8 mouse cellular contexts compared by ENCODE assay signal in genomic region chr17:23548615-23549014, GRCm38 (mm10). TPM values are rescaled to one million over a fixed set of nuclear protein-coding genes. Genes with fewer than 3 reads are reported as not detected.
DNase-seq lines count a peak whose midpoint lies in the region; ATAC-seq and TF ChIP-seq lines count a peak whose summit lies in the region.

No protein-coding gene starts in this region.

- no peak for TF ChIP-seq EP300 in liver, postnatal 0 days (IDR thresholded peaks at IDR 0.05; ENCODE audit: low read depth)
- TF ChIP-seq EP300 in stomach, postnatal 0 days (optimal IDR thresholded peaks at IDR 0.05): no peak

- ATAC-seq in forebrain, embryonic 14.5 days: peak; percentile 19; the same call in 1 of the 2 replicates
- ATAC-seq in liver, postnatal 0 days: no peak
- peak; percentile 6; the same call in 1 of the 2 replicates for ATAC-seq in neural tube, embryonic 13.5 days (ENCODE audit: low read depth)
- no peak for ATAC-seq in stomach, postnatal 0 days (ENCODE audit: low FRiP score, low TSS enrichment)

- TF ChIP-seq CTCF in liver, postnatal 0 days (IDR thresholded peaks at IDR 0.05; ENCODE audit: low read depth): no peak
- TF ChIP-seq CTCF in stomach, postnatal 0 days (IDR thresholded peaks at IDR 0.05; ENCODE audit: low read depth): no peak

- H3K27me3 ChIP-seq in forebrain, embryonic 14.5 days (replicated peaks; ENCODE audit: control insufficient read depth, insufficient read depth, low read length): no peaks in the 10 kb centered on the region
- H3K27me3 ChIP-seq in liver, postnatal 0 days (ENCODE audit: insufficient read depth, low read length): no peaks in the 10 kb centered on the region
- peaks cover under 1% of the 10 kb centered on the region; the same call in 1 of the 2 replicates for H3K27me3 ChIP-seq in neural tube, embryonic 13.5 days
- no peaks in the 10 kb centered on the region for H3K27me3 ChIP-seq in stomach, postnatal 0 days (ENCODE audit: control insufficient read depth, insufficient read depth, low read length)

- no peaks in the 10 kb centered on the region for H3K9me3 ChIP-seq in ES-E14 (ENCODE audit: control insufficient read depth, insufficient read depth, low read depth, low read length)
- H3K9me3 ChIP-seq in forebrain, embryonic 14.5 days (replicated peaks; ENCODE audit: control insufficient read depth, low read length): no peaks in the 10 kb centered on the region
- H3K9me3 ChIP-seq in liver, postnatal 0 days (ENCODE audit: low read length): no peaks in the 10 kb centered on the region
- H3K9me3 ChIP-seq in neural tube, embryonic 13.5 days: no peaks in the 10 kb centered on the region
- no peaks in the 10 kb centered on the region for H3K9me3 ChIP-seq in stomach, postnatal 0 days (ENCODE audit: control insufficient read depth, low read length)

- no peaks in the 10 kb centered on the region for H3K36me3 ChIP-seq in ES-E14 (ENCODE audit: control insufficient read depth, insufficient read depth, low read length, poor library complexity, severe bottlenecking)
- H3K36me3 ChIP-seq in forebrain, embryonic 14.5 days (ENCODE audit: control insufficient read depth, insufficient read depth, low read length): no peaks in the 10 kb centered on the region
- no peaks in the 10 kb centered on the region for H3K36me3 ChIP-seq in liver, postnatal 0 days (replicated peaks; ENCODE audit: insufficient read depth, low read length)
- H3K36me3 ChIP-seq in neural tube, embryonic 13.5 days: no peaks in the 10 kb centered on the region
- no peaks in the 10 kb centered on the region for H3K36me3 ChIP-seq in stomach, postnatal 0 days (ENCODE audit: control insufficient read depth, insufficient read depth, low read length)

- DNase-seq in ES-E14 (ENCODE audit: low read depth, low spot score): peak; percentile 91
- DNase-seq in cerebellum, adult 11 months: peak; percentile 83
- peak; percentile 91 for DNase-seq in forebrain, embryonic 14.5 days (ENCODE audit: low spot score)
- peak; percentile 73 to 77 for DNase-seq in heart, postnatal 14 days
- peak; percentile 87 for DNase-seq in layer of hippocampus, adult 11-12 months (ENCODE audit: low spot score)
- DNase-seq in liver, postnatal 0 days: peak; percentile 88
- DNase-seq in stomach, postnatal 0 days (ENCODE audit: low spot score): peak; percentile 77

- peak overlapping the region; percentile 74 for H3K4me2 ChIP-seq in forebrain, embryonic 14.5 days (ENCODE audit: low read length)
- peak overlapping the region; percentile 83 for H3K4me2 ChIP-seq in liver, postnatal 0 days (ENCODE audit: low read depth, low read length)
- peak overlapping the region; percentile 68 for H3K4me2 ChIP-seq in neural tube, embryonic 13.5 days
- peak overlapping the region; percentile 77 for H3K4me2 ChIP-seq in stomach, postnatal 0 days (replicated peaks; ENCODE audit: low read depth)

- peaks cover 0 to 16% of the 10 kb centered on the region in 2 experiments; a peak in 3 of 4 replicates for H3K4me1 ChIP-seq in ES-E14 (ENCODE audit: control insufficient read depth in 2 of 2, insufficient read depth in 2 of 2, low read length in 2 of 2, poor library complexity in 1 of 2)
- peaks cover 4% of the 10 kb centered on the region; the same call in 1 of the 2 replicates for H3K4me1 ChIP-seq in forebrain, embryonic 14.5 days (ENCODE audit: control insufficient read depth, insufficient read depth, low read length)
- peaks cover 27% of the 10 kb centered on the region for H3K4me1 ChIP-seq in liver, postnatal 0 days (ENCODE audit: insufficient read depth)
- peaks cover 19% of the 10 kb centered on the region for H3K4me1 ChIP-seq in neural tube, embryonic 13.5 days (replicated peaks)
- H3K4me1 ChIP-seq in stomach, postnatal 0 days (replicated peaks; ENCODE audit: control insufficient read depth, insufficient read depth): no peaks in the 10 kb centered on the region; the same call in 1 of the 2 replicates

- intact Hi-C loops in heart, postnatal 14 days (cut with DNase I): no loop called here

- WGBS in forebrain, embryonic 14.5 days: 2% methylated on average over 15 of the region's 15 CpGs
- under 1% methylated on average over 15 of the region's 15 CpGs for WGBS in liver, postnatal 0 days (ENCODE audit: insufficient replicate concordance)
- under 1% methylated on average over 15 of the region's 15 CpGs for WGBS in neural tube, embryonic 13.5 days
- WGBS in stomach, postnatal 0 days: 2% methylated on average over 15 of the region's 15 CpGs

- in situ Hi-C loops in ES-E14 (cut with MboI; ENCODE audit: low sequenced_read_pairs in 2 of 2, unreplicated experiment in 2 of 2): no loop called here

- no peak overlapping the region for H3K27ac ChIP-seq in ES-E14 (ENCODE audit: insufficient read depth, low read depth, low read length, poor library complexity, severe bottlenecking)
- H3K27ac ChIP-seq in forebrain, embryonic 14.5 days (ENCODE audit: low read depth, low read length): no peak overlapping the region
- 0 out of 2 replicates have a peak overlapping the region, but pooled peaks have one; percentile 44 for H3K27ac ChIP-seq in liver, postnatal 0 days (ENCODE audit: low read depth)
- no peak overlapping the region for H3K27ac ChIP-seq in neural tube, embryonic 13.5 days (replicated peaks)
- H3K27ac ChIP-seq in stomach, postnatal 0 days (replicated peaks): no peak overlapping the region

- H3K4me3 ChIP-seq in ES-E14 (ENCODE audit: insufficient read depth in 1 of 2, low read depth in 1 of 2, low read length in 2 of 2, poor library complexity in 1 of 2, severe bottlenecking in 1 of 2): peak overlapping the region; percentile 58 to 87
- peak overlapping the region; percentile 60 for H3K4me3 ChIP-seq in forebrain, embryonic 14.5 days (ENCODE audit: low read depth, low read length)
- H3K4me3 ChIP-seq in liver, postnatal 0 days (ENCODE audit: low read depth, low read length): peak overlapping the region; percentile 59
- peak overlapping the region; percentile 61 for H3K4me3 ChIP-seq in neural tube, embryonic 13.5 days
- peak overlapping the region; percentile 56 for H3K4me3 ChIP-seq in stomach, postnatal 0 days (ENCODE audit: low read depth, low read length)

- H3K9ac ChIP-seq in ES-E14 (ENCODE audit: insufficient read depth, low read depth, low read length, poor library complexity, severe bottlenecking): peak overlapping the region; percentile 26; the same call in 1 of the 2 replicates
- peak overlapping the region; percentile 51 for H3K9ac ChIP-seq in forebrain, embryonic 14.5 days (ENCODE audit: low read length)
- H3K9ac ChIP-seq in liver, postnatal 0 days (replicated peaks): peak overlapping the region; percentile 31; the same call in 1 of the 2 replicates
- H3K9ac ChIP-seq in neural tube, embryonic 13.5 days: peak overlapping the region; percentile 54
- H3K9ac ChIP-seq in stomach, postnatal 0 days (ENCODE audit: low read length): 0 out of 2 replicates have a peak overlapping the region, but pooled peaks have one; percentile 14

TF ChIP-seq in ES-E14, 5 proteins besides CTCF, POLR2A, EP300 and RAD21:
- TF ChIP-seq ZC3H11A (IDR thresholded peaks at IDR 0.05; ENCODE audit: borderline replicate concordance, low read depth, low read length) (no peak), ZNF384 (IDR thresholded peaks at IDR 0.05; ENCODE audit: low read depth, low read length) (no peak), HCFC1 (IDR thresholded peaks at IDR 0.05; ENCODE audit: borderline replicate concordance, insufficient read depth, low read length) (no peak), MAFK (IDR thresholded peaks at IDR 0.05; ENCODE audit: insufficient read depth, low read depth, low read length) (peak; percentile 93)

RNA-seq across cellular contexts. Expression of gene Zfp213, which starts 15.4 kb away (rescaled TPM):
- 8.4 and 8.8 TPM in 2 replicates for total RNA-seq in ES-E14 (2012; rRNA removed)
- polyA plus RNA-seq in forebrain, embryonic 14.5 days (2014; fragmentation: Nextera tagmentation; extraction: Ambion mirVana): 17.6 and 20.9 TPM in 2 replicates
- total RNA-seq in heart, postnatal 14 days (2021): 1 to 10 TPM; 4.9 to 5.8 TPM
- 5.2 and 5.5 TPM in 2 replicates for polyA plus RNA-seq in liver, postnatal 0 days (2015; fragmentation: Nextera tagmentation; extraction: Ambion mirVana)
- polyA plus RNA-seq in neural tube, embryonic 13.5 days (2015; fragmentation: Nextera tagmentation; extraction: Ambion mirVana): 17.4 and 17.8 TPM in 2 replicates
- polyA plus RNA-seq in stomach, postnatal 0 days (2015; fragmentation: Nextera tagmentation; extraction: Ambion mirVana): 8.9 and 9.2 TPM in 2 replicates

RNA-seq across cellular contexts. Expression of gene Zfp13, which starts 50.7 kb away (rescaled TPM):
- total RNA-seq in ES-E14 (2012; rRNA removed): 19.9 and 26.9 TPM in 2 replicates
- polyA plus RNA-seq in forebrain, embryonic 14.5 days (2014; fragmentation: Nextera tagmentation; extraction: Ambion mirVana): 24.1 and 26.0 TPM in 2 replicates
- 1 to 10 TPM; 4.3 to 5.0 TPM for total RNA-seq in heart, postnatal 14 days (2021)
- polyA plus RNA-seq in liver, postnatal 0 days (2015; fragmentation: Nextera tagmentation; extraction: Ambion mirVana): 1.1 and 1.4 TPM in 2 replicates
- polyA plus RNA-seq in neural tube, embryonic 13.5 days (2015; fragmentation: Nextera tagmentation; extraction: Ambion mirVana): 24.4 and 28.8 TPM in 2 replicates
- polyA plus RNA-seq in stomach, postnatal 0 days (2015; fragmentation: Nextera tagmentation; extraction: Ambion mirVana): 4.0 and 5.7 TPM in 2 replicates

RNA-seq across cellular contexts. Expression of gene Zscan10, which starts 52.0 kb away (rescaled TPM):
- 62.5 and 93.1 TPM in 2 replicates for total RNA-seq in ES-E14 (2012; rRNA removed)
- polyA plus RNA-seq in forebrain, embryonic 14.5 days (2014; fragmentation: Nextera tagmentation; extraction: Ambion mirVana): not detected in 2 replicates
- total RNA-seq in heart, postnatal 14 days (2021): not detected
- not detected in 2 replicates for polyA plus RNA-seq in liver, postnatal 0 days (2015; fragmentation: Nextera tagmentation; extraction: Ambion mirVana)
- polyA plus RNA-seq in neural tube, embryonic 13.5 days (2015; fragmentation: Nextera tagmentation; extraction: Ambion mirVana): not detected in 2 replicates
- 0.05 TPM in 1 of 2 replicates, not detected in the other for polyA plus RNA-seq in stomach, postnatal 0 days (2015; fragmentation: Nextera tagmentation; extraction: Ambion mirVana)

Comparison
In these comparisons a context has a peak if more than half of its experiments do, and no peak if none do; other contexts are left out.
1. ATAC-seq: peak in forebrain, embryonic 14.5 days (single experiment) and neural tube, embryonic 13.5 days (single experiment); none in liver, postnatal 0 days (single experiment) and stomach, postnatal 0 days (single experiment).
2. Peak in every context shown above with its lines, with median percentiles within 50 percentile points of each other: DNase-seq, H3K4me3 ChIP-seq, H3K9ac ChIP-seq and H3K4me2 ChIP-seq.